24 mouse cellular contexts compared by ENCODE assay signal in the genomic region with DNA sequence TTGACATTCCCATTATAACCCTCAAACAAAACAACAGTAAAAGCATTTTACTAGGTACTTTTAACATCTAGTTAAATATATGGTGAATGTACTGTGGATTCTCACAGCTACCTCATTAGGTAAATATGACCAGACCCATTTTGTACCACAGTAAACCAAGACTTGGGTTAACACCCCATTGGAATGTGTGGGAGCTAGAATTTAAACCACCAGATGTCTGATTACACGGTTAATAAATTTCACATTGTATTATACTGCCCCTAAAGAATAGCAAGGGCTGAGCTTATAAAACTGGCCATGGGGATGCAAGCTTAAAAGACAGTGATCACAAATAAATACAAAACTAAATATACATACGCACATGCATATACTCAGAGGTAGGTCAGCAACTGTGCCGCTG.
"Had no signal": no experiment of that assay in that cellular context is flagged by ENCODE, and none has a peak within 500 bp of the region (broad histone marks: within the 10 kb centered on the region; RNA-seq: fewer than 3 reads in every experiment).

No protein-coding gene starts in this region.

- H3K9me3 ChIP-seq: heart, embryonic 13.5 days; heart, embryonic 15.5 days; hindbrain, embryonic 13.5 days; hindbrain, embryonic 15.5 days; liver, embryonic 13.5 days; liver, embryonic 15.5 days had no signal

- ATAC-seq: hindbrain, postnatal 0 days; intestine, embryonic 16.5 days had no signal

- DNase-seq: forebrain, postnatal 0 days; gastrocnemius, postnatal 14 days; gastrocnemius, postnatal 36 days; heart, adult 11 months; heart, adult 2 months; heart, postnatal 14 days; heart, postnatal 36 days; kidney, adult 11 months; kidney, adult 9 months; kidney, postnatal 14 days; kidney, postnatal 36 days; liver; liver, embryonic 13.5 days had no signal

- H3K27me3 ChIP-seq: heart, embryonic 13.5 days; heart, embryonic 15.5 days; hindbrain, embryonic 13.5 days; hindbrain, embryonic 15.5 days; liver, embryonic 13.5 days; liver, embryonic 15.5 days had no signal

- H3K27ac ChIP-seq: heart, adult 2 months; heart, embryonic 13.5 days; heart, embryonic 15.5 days; hindbrain, embryonic 13.5 days; hindbrain, embryonic 15.5 days; hindbrain, postnatal 0 days; kidney, postnatal 0 days; left cerebral cortex, adult 2 months; liver, embryonic 13.5 days; liver, embryonic 15.5 days had no signal

- H3K4me2 ChIP-seq: heart, embryonic 11.5 days; heart, embryonic 13.5 days; heart, embryonic 15.5 days; hindbrain, embryonic 13.5 days; hindbrain, embryonic 15.5 days; liver, embryonic 11.5 days; liver, embryonic 13.5 days; liver, embryonic 15.5 days had no signal

- H3K9ac ChIP-seq: forebrain, postnatal 0 days; heart, embryonic 13.5 days; heart, embryonic 15.5 days; hindbrain, embryonic 13.5 days; hindbrain, embryonic 15.5 days; liver, embryonic 13.5 days; liver, embryonic 15.5 days had no signal

- H3K36me3 ChIP-seq: heart, embryonic 15.5 days; hindbrain, embryonic 13.5 days; hindbrain, embryonic 15.5 days; liver, embryonic 13.5 days; liver, embryonic 15.5 days had no signal

- H3K4me1 ChIP-seq: hindbrain, embryonic 15.5 days had no signal

- H3K4me3 ChIP-seq: heart, adult 2 months; heart, embryonic 13.5 days; heart, embryonic 15.5 days; hindbrain, embryonic 13.5 days; hindbrain, embryonic 15.5 days; left cerebral cortex, adult 2 months; liver, embryonic 13.5 days; liver, embryonic 15.5 days had no signal
